Mouse (Mus musculus): ENCODE data around the gene Sema4g.

- no peak for TF ChIP-seq CTCF (IDR thresholded peaks at IDR 0.05; ENCODE audit: extremely low read depth, insufficient read depth, insufficient read length, insufficient replicate concordance)
- no peak for TF ChIP-seq POLR2A (IDR thresholded peaks at IDR 0.05; ENCODE audit: low read depth, low read length)
These were observed 13.4 kb downstream of the Sema4g start for GRCm38 (mm10) chr19:45002301-45002700.
